Mouse (Mus musculus) gastrocnemius, postnatal 14 days (tissue): ENCODE data around the gene Tmem53. TPM values are rescaled to one million over a fixed set of nuclear protein-coding genes. Genes with fewer than 3 reads are reported as not detected.
"Not testable (repeated sequence)": the region's sequence is repeated elsewhere in the genome, so short reads cannot be mapped to it uniquely, and the experiment has no call there.

Source experiments
- DNase-seq: peaks from one replicate; pipeline ENCODE4 v3.0.0; 2021; ENCODE audit warnings: mixed read lengths
- intact Hi-C: fragments of 180-260 bp; cut with DNase I; formaldehyde crosslinking; loops from one replicate; pipeline ENCODE4 v1.15.1; 2025; ENCODE audit warnings: low total_unique reads
- total RNA-seq, 2 experiments: library from RNA; stranded (reverse); gene quantifications; 2 replicates each; pipeline ENCODE4 v1.2.3; 2021

Gene Tmem53
- total RNA-seq, 2 experiments from 2014 or later: 4.0 to 5.9 TPM

GRCm38 (mm10) chr4:117235822-117236221 lies 15.9 kb upstream of the Tmem53 start:
- peak; percentile 23 for DNase-seq
- intact Hi-C loops: no loop called here

GRCm38 (mm10) chr4:117239153-117239552 lies 12.6 kb upstream of the Tmem53 start:
- no peak for DNase-seq
- intact Hi-C loops: no loop called here

GRCm38 (mm10) chr4:117240867-117241266 lies 10.9 kb upstream of the Tmem53 start:
- DNase-seq: no peak
- intact Hi-C loops: no loop called here

- intact Hi-C loops: no loop called here
- no peak for DNase-seq
Measured at GRCm38 (mm10) chr4:117250982-117251381, 769 bp upstream of the Tmem53 start.

- no peak for DNase-seq
- intact Hi-C loops: no loop called here
Measured at GRCm38 (mm10) chr4:117252351-117252750, 600 bp downstream of the Tmem53 start.

GRCm38 (mm10) chr4:117252755-117253154 lies 1.0 kb downstream of the Tmem53 start:
- DNase-seq: no peak
- intact Hi-C loops: no loop called here

- no peak for DNase-seq
- intact Hi-C loops: no loop called here
Measured at GRCm38 (mm10) chr4:117253218-117254016, 1.7 kb downstream of the Tmem53 start.

GRCm38 (mm10) chr4:117254017-117254627 lies 2.4 kb downstream of the Tmem53 start:
- intact Hi-C loops: no loop called here
- DNase-seq: no peak

GRCm38 (mm10) chr4:117254672-117255071 lies 2.9 kb downstream of the Tmem53 start:
- DNase-seq: no peak
- intact Hi-C loops: no loop called here

GRCm38 (mm10) chr4:117259909-117260308 lies 8.2 kb downstream of the Tmem53 start:
- DNase-seq, intact Hi-C loops: not testable (repeated sequence)

GRCm38 (mm10) chr4:117261222-117261621 lies 9.5 kb downstream of the Tmem53 start:
- no peak for DNase-seq
- intact Hi-C loops: no loop called here

GRCm38 (mm10) chr4:117262101-117262913 lies 10.6 kb downstream of the Tmem53 start:
- DNase-seq: no peak
- intact Hi-C loops: no loop called here

- intact Hi-C loops: no loop called here
- no peak for DNase-seq
Measured at GRCm38 (mm10) chr4:117262987-117263386, 11.2 kb downstream of the Tmem53 start.

GRCm38 (mm10) chr4:117267284-117267683 lies 15.5 kb downstream of the Tmem53 start:
- peak; percentile 69 for DNase-seq
- intact Hi-C loops: loop anchor here (5.0 kb wide), 1 partner anchor 35 kb away; no protein-coding TSS in a partner anchor

GRCm38 (mm10) chr4:117267831-117268437 lies 16.2 kb downstream of the Tmem53 start:
- no peak for DNase-seq
- intact Hi-C loops: loop anchor here (5.0 kb wide), 1 partner anchor 36 kb away; no protein-coding TSS in a partner anchor

GRCm38 (mm10) chr4:117270278-117270677 lies 18.5 kb downstream of the Tmem53 start:
- intact Hi-C loops: loop anchor here (2.0 to 10.0 kb wide), 4 partner anchors 43 to 405 kb away; no protein-coding TSS in a partner anchor
- peak; percentile 68 for DNase-seq

GRCm38 (mm10) chr4:117272459-117272858 lies 20.7 kb downstream of the Tmem53 start:
- intact Hi-C loops: loop anchor here (5.0 to 10.0 kb wide), 2 partner anchors 255 to 402 kb away; no protein-coding TSS in a partner anchor
- DNase-seq: no peak

- no peak for DNase-seq
- intact Hi-C loops: loop anchor here (5.0 to 10.0 kb wide), 2 partner anchors 253 to 400 kb away; no protein-coding TSS in a partner anchor
Measured at GRCm38 (mm10) chr4:117274720-117275119, 23.0 kb downstream of the Tmem53 start.

GRCm38 (mm10) chr4:117276281-117276711 lies 24.5 kb downstream of the Tmem53 start:
- intact Hi-C loops: loop anchor here (10.0 kb wide), 1 partner anchor 399 kb away; no protein-coding TSS in a partner anchor
- DNase-seq: no peak
